Mouse (Mus musculus) myocyte (in vitro differentiated cells): ENCODE measurements around the gene Hist1h2ac.

Experiments used
- MYOG ChIP-seq, 3 experiments: IDR thresholded peaks; one replicate each; pipeline ENCODE4 v1.6.1; 2011; ENCODE audit warnings: control low read depth in 2 of 3, low read depth in 2 of 3, mild to moderate bottlenecking in 2 of 3; ENCODE audit not compliant: insufficient read length in 2 of 3, control insufficient read depth in 1 of 3, insufficient read depth in 1 of 3
- POLR2A ChIP-seq: IDR thresholded peaks from one replicate; pipeline ENCODE4 v1.6.1; 2011; ENCODE audit warnings: low read depth, mild to moderate bottlenecking, control low read depth, moderate library complexity; ENCODE audit not compliant: insufficient read length
- REST ChIP-seq: IDR thresholded peaks from one replicate; pipeline ENCODE4 v1.6.1; 2011; ENCODE audit warnings: mild to moderate bottlenecking, control low read depth, moderate library complexity; ENCODE audit not compliant: insufficient read depth, insufficient read length
- USF1 ChIP-seq: IDR thresholded peaks from one replicate; pipeline ENCODE4 v1.6.1; 2011; ENCODE audit warnings: low read depth, mild to moderate bottlenecking, control low read depth, moderate library complexity

DNA sequence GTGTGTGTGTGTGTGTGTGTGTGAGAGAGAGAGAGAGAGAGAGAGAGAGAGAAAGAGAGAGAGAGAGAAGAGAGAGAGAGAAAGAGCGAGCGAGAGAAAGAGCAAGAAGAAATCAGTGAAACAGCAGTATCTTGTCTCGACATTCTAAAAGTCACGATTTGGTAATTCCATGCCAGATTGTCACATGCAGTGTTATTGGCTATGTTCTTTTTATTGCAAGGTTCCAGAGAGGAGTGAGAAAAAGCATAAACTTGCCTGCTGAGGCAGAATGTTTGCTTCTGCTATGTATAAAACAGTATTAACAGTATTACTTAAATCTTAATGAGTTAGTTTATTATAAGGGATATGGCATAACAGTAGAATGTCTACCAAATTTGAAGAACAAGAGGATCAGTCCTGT lies 2.2 kb upstream of the Hist1h2ac start:
- no peak for TF ChIP-seq POLR2A
- TF ChIP-seq REST = no peak
- no peak for TF ChIP-seq MYOG (IDR thresholded peaks at IDR 0.05; ENCODE audit: control insufficient read depth in 1 of 3, insufficient read depth in 1 of 3, insufficient read length in 2 of 3, low read depth in 2 of 3)
- TF ChIP-seq USF1 = no peak
